Mouse (Mus musculus): Measurements from ENCODE around the gene Fyb.

- no peak for TF ChIP-seq POLR2A (IDR thresholded peaks at IDR 0.05; ENCODE audit: low read depth, low read length)
- no peak for TF ChIP-seq CTCF (IDR thresholded peaks at IDR 0.05; ENCODE audit: borderline replicate concordance, insufficient read depth, low read length)
These were observed 32.9 kb downstream of the Fyb start for GRCm38 (mm10) chr15:6555536-6555935.

All from embryonic fibroblast, embryonic 13.5 days (primary cell).